Mouse (Mus musculus) E14TG2a.4 (cell line): ENCODE data around the gene Tyms.
"Not testable (repeated sequence)": the region's sequence is repeated elsewhere in the genome, so short reads cannot be mapped to it uniquely, and the experiment has no call there.

Experiments
- H3K27me3 ChIP-seq: 2 replicates; pipeline ENCODE4 v1.6.1; 2014; ENCODE audit warnings: low read length, control low read depth; ENCODE audit not compliant: insufficient read depth
- H3K36me3 ChIP-seq: 2 replicates; pipeline ENCODE4 v1.6.1; 2014; ENCODE audit warnings: low read length, control low read depth; ENCODE audit not compliant: insufficient read depth
- H3K4me1 ChIP-seq: replicated peaks from 2 replicates; pipeline ENCODE4 v1.6.1; 2014; ENCODE audit warnings: low read depth, low read length, control low read depth
- H3K4me3 ChIP-seq: replicated peaks from 2 replicates; pipeline ENCODE4 v1.5.1; 2014; ENCODE audit warnings: mild to moderate bottlenecking, low read length
- H3K9me3 ChIP-seq: 2 replicates; pipeline ENCODE4 v1.6.1; 2014; ENCODE audit warnings: low read length, control low read depth
- CTCF ChIP-seq: conservative IDR thresholded peaks from 2 replicates; pipeline ENCODE4 v1.5.1; 2014; ENCODE audit warnings: low read length
- NANOG ChIP-seq: IDR thresholded peaks from 2 replicates; pipeline ENCODE4 v1.6.1; 2014; ENCODE audit warnings: borderline replicate concordance, low read length, mixed read lengths
- POU5F1 ChIP-seq: IDR thresholded peaks from 2 replicates; pipeline ENCODE4 v1.6.1; 2014; ENCODE audit warnings: low read length, borderline replicate concordance

Tyms gene

DNA sequence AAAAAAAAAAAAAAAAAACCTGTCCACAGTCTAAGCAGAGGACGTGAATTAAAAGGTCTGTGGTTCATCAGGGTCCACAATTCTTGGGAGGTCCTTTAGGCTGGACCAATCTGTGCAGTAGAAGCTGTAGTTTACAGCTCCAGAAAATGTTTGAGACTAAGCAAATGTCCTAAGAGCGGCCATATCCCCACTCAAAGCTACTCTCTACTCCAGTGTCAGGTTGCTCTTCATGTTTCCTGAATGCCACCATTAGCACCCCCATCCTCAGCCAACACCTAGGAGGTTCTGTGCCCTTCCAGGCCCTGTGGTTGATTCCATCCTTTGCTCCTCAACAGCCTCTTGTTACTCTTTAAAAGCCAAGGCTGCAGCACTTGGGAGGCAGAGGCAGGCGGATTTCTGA, 1.0 kb downstream of the Tyms start:
- H3K27me3 ChIP-seq = no peaks in the 10 kb centered on the region
- H3K4me3 ChIP-seq = peak overlapping the region; percentile 98
- peaks cover 32% of the 10 kb centered on the region for H3K4me1 ChIP-seq
- H3K9me3 ChIP-seq = no peaks in the 10 kb centered on the region
- H3K36me3 ChIP-seq = peaks cover 47% of the 10 kb centered on the region
- TF ChIP-seq NANOG (no peak), POU5F1 (no peak), CTCF (no peak)

GRCm38 (mm10) chr5:30071677-30072076, 1.7 kb downstream of the Tyms start:
- Histone ChIP-seq H3K27me3 (no peaks in the 10 kb centered on the region), H3K36me3 (peaks cover 54% of the 10 kb centered on the region), H3K4me3 (peak overlapping the region; percentile 98; the same call in 1 of the 2 replicates), H3K4me1 (peaks cover 32% of the 10 kb centered on the region), H3K9me3 (no peaks in the 10 kb centered on the region)
- TF ChIP-seq POU5F1 (no peak), CTCF (no peak), NANOG (no peak)

DNA sequence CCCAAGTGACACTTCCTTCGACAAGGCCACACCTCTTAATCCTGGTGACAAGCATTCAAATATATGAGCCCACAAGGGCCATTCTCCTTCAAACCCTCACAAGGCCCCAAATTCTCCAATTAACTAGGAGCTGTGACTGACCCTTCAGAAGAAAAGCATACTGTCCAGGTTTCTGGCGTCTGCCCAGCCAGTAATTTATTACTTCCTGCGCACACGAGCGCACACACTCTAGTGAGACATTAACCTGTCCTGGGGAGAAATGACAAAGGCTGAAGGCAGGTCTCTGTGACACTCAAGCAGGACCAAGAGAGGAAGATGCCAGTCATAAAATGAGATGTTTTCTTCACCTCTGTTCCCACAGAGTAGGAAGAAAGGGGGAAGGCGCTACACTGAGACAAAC, 5.7 kb downstream of the Tyms start:
- Histone ChIP-seq H3K27me3 (no peaks in the 10 kb centered on the region), H3K4me3 (no peak overlapping the region), H3K9me3 (no peaks in the 10 kb centered on the region), H3K36me3 (peaks cover 87% of the 10 kb centered on the region), H3K4me1 (peaks cover 24% of the 10 kb centered on the region)
- TF ChIP-seq CTCF (no peak), POU5F1 (no peak), NANOG (no peak)

- not testable (repeated sequence) for H3K27me3 ChIP-seq
These were observed 13.8 kb downstream of the Tyms start for GRCm38 (mm10) chr5:30059607-30060006.

DNA sequence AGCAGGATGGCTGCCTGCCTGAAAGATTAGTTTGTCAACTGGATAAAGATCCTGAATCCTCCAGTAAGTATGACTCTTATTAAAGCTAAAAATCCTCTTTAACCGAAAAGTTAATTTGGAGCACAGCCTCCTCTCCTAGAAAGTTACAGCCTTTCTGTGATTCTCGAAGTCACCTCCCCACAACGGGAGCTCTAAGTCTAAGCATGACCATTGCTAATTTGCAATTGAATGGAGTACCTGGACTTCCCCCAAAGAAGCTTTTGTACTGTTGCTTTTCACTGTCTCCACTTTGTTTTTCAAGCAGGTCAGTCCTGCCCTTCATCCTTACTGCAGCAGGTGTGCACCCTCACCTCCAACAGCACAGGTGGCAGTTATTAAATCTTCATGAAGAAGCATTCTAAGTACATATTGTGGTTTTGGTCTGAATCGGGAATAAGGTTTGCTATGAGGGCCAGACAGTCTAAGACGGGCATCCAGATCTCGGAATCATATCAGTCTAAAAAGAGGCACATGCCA, 15.1 kb downstream of the Tyms start:
- H3K27me3 ChIP-seq = no peaks in the 10 kb centered on the region
- H3K4me3 ChIP-seq = no peak overlapping the region
- TF ChIP-seq POU5F1 (0 out of 2 replicates have a peak, but pooled peaks have one; percentile 26), CTCF (no peak)
- H3K9me3 ChIP-seq = peaks cover 34% of the 10 kb centered on the region
- peaks cover 20% of the 10 kb centered on the region for H3K4me1 ChIP-seq
- H3K36me3 ChIP-seq = peaks cover 59% of the 10 kb centered on the region

More at GRCm38 (mm10) chr5:30059607-30060006, 13.8 kb downstream of the Tyms start:
- Histone ChIP-seq H3K4me1 (peaks cover 20% of the 10 kb centered on the region), H3K36me3 (peaks cover 72% of the 10 kb centered on the region), H3K9me3 (peaks cover 34% of the 10 kb centered on the region)
- H3K4me3 ChIP-seq = not testable (repeated sequence)

GRCm38 (mm10) chr5:30039841-30040240, 33.6 kb downstream of the Tyms start:
- not testable (repeated sequence) for H3K4me3 ChIP-seq, H3K27me3 ChIP-seq, H3K4me1 ChIP-seq
- Histone ChIP-seq H3K36me3 (peaks cover 11% of the 10 kb centered on the region), H3K9me3 (peaks cover 17% of the 10 kb centered on the region)

DNA sequence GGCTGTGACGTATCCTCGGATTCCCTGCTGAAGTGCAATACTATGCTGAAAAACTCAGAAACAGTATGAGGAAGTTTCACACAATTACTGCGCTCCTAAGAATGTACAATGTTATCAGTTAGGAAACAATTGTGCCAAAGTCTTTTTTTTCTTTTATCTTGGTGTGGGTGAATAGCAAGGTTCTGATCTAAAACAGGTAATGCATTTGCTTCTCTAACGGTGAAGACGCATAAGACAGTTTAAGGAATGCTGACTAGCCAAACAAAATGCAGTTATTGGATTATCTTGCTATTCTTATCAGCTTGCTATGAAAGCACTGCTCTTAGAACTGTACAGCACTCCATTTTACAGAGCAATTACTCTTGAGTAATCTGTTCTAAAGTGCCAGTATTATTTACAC, 34.1 kb downstream of the Tyms start:
- H3K4me1 ChIP-seq, H3K36me3 ChIP-seq, H3K27me3 ChIP-seq, H3K4me3 ChIP-seq: not testable (repeated sequence)
- peaks cover 16% of the 10 kb centered on the region for H3K9me3 ChIP-seq

- not testable (repeated sequence) for H3K4me3 ChIP-seq, H3K36me3 ChIP-seq
- H3K9me3 ChIP-seq = peaks cover 16% of the 10 kb centered on the region
These were observed 36.3 kb downstream of the Tyms start for GRCm38 (mm10) chr5:30037111-30037510.

GRCm38 (mm10) chr5:30035862-30036261, 37.6 kb downstream of the Tyms start:
- not testable (repeated sequence) for H3K36me3 ChIP-seq, H3K4me3 ChIP-seq, H3K27me3 ChIP-seq, H3K4me1 ChIP-seq
- peaks cover 16% of the 10 kb centered on the region for H3K9me3 ChIP-seq

More at GRCm38 (mm10) chr5:30037111-30037510, 36.3 kb downstream of the Tyms start:
- not testable (repeated sequence) for H3K4me1 ChIP-seq, H3K27me3 ChIP-seq

GRCm38 (mm10) chr5:30014580-30014979, 58.8 kb downstream of the Tyms start:
- Histone ChIP-seq H3K4me1 (peaks cover 9% of the 10 kb centered on the region), H3K9me3 (0 out of 2 replicates have a peak, but pooled peaks cover under 1% of the 10 kb centered on the region), H3K27me3 (no peaks in the 10 kb centered on the region), H3K36me3 (no peaks in the 10 kb centered on the region), H3K4me3 (no peak overlapping the region)
- no peak for TF ChIP-seq NANOG
- peak; percentile 51 for TF ChIP-seq CTCF
